ENCODE assay signal across 34 mouse cellular contexts in the genomic region with DNA sequence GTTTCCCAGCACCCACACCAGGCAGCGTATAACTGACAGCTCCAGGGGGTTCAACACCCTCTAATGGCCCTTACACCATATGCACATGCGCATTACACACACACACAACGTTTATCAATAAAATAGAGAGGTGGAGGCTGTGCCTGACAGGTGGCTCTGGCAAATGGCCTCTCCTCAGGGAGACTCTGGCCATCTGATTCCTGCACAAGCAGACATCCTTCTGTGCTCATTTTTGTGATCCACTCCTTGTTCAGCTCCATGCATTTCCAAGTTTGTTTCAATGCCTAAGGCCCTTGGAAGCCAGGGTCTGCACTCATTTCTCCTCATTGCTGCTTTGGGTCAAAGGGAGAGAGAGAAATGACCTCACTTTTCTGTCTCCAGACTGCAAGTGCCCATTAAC.
"Had no signal": no experiment of that assay in that cellular context is flagged by ENCODE, and none has a peak within 500 bp of the region (broad histone marks: within the 10 kb centered on the region; RNA-seq: fewer than 3 reads in every experiment).

No protein-coding gene starts in this region.

- H3K27ac ChIP-seq: heart, embryonic 10.5 days; heart, embryonic 13.5 days; heart, embryonic 15.5 days; hindbrain, embryonic 10.5 days; hindbrain, embryonic 12.5 days; hindbrain, embryonic 13.5 days; hindbrain, embryonic 14.5 days; hindbrain, embryonic 15.5 days; hindbrain, postnatal 0 days; kidney, embryonic 15.5 days; kidney, postnatal 0 days; layer of hippocampus, adult 2 months; left cerebral cortex, adult 2 months had no signal

- ATAC-seq: hindbrain, embryonic 16.5 days; hindbrain, postnatal 0 days; inflammation-experienced regulatory T-cells, adult 6 months; intestine, embryonic 16.5 days; intestine, postnatal 0 days had no signal

- H3K9ac ChIP-seq: heart, embryonic 12.5 days; heart, embryonic 13.5 days; heart, embryonic 15.5 days; hindbrain, embryonic 12.5 days; hindbrain, embryonic 13.5 days; hindbrain, embryonic 14.5 days; hindbrain, embryonic 15.5 days; kidney, embryonic 15.5 days had no signal

- H3K4me1 ChIP-seq: heart, embryonic 10.5 days; heart, embryonic 12.5 days; heart, embryonic 15.5 days; hindbrain, embryonic 12.5 days; hindbrain, embryonic 13.5 days; hindbrain, embryonic 15.5 days had no signal

- H3K9me3 ChIP-seq: heart, embryonic 10.5 days; heart, embryonic 12.5 days; heart, embryonic 13.5 days; heart, embryonic 15.5 days; hindbrain, embryonic 10.5 days; hindbrain, embryonic 12.5 days; hindbrain, embryonic 13.5 days; hindbrain, embryonic 15.5 days; kidney, embryonic 15.5 days had no signal

- H3K4me2 ChIP-seq: heart, embryonic 11.5 days; heart, embryonic 12.5 days; heart, embryonic 13.5 days; heart, embryonic 15.5 days; hindbrain, embryonic 12.5 days; hindbrain, embryonic 13.5 days; hindbrain, embryonic 14.5 days; hindbrain, embryonic 15.5 days; kidney, embryonic 15.5 days had no signal

- H3K27me3 ChIP-seq: heart, embryonic 12.5 days; heart, embryonic 13.5 days; heart, embryonic 15.5 days; hindbrain, embryonic 12.5 days; hindbrain, embryonic 13.5 days; hindbrain, embryonic 15.5 days; kidney, embryonic 15.5 days had no signal

- DNase-seq: heart, postnatal 10 days; heart, postnatal 36 days; heart, postnatal 4 days; kidney, adult 11 months; kidney, adult 18-20 months; kidney, adult 2 months; kidney, adult 8-10 months; kidney, adult 9 months; kidney, postnatal 10 days; kidney, postnatal 14 days; kidney, postnatal 25 days; kidney, postnatal 36 days; kidney, postnatal 4 days; layer of hippocampus, adult 9-11 months; layer of hippocampus, postnatal 36 days had no signal

- H3K4me3 ChIP-seq: heart, embryonic 10.5 days; heart, embryonic 12.5 days; heart, embryonic 13.5 days; heart, embryonic 15.5 days; hindbrain, embryonic 10.5 days; hindbrain, embryonic 12.5 days; hindbrain, embryonic 13.5 days; hindbrain, embryonic 15.5 days; kidney, embryonic 15.5 days; layer of hippocampus, adult 2 months; left cerebral cortex, adult 2 months had no signal
